Mouse (Mus musculus) ES-E14 (cell line): Measurements from ENCODE around the gene Invs. TPM values are rescaled to one million over a fixed set of nuclear protein-coding genes. Genes with fewer than 3 reads are reported as not detected.
A peak's percentile ranks its signal among the peaks of the same experiment; 100 is the strongest.

Experiments
- DNase-seq: peaks from one replicate; pipeline ENCODE4 v3.0.0-alpha.2; 2013; ENCODE audit warnings: low read depth, low spot score
- H3K27ac ChIP-seq: 2 replicates; pipeline ENCODE4 v1.5.1; 2012; ENCODE audit warnings: low read depth, mild to moderate bottlenecking, low read length, moderate library complexity, mixed read lengths; ENCODE audit not compliant: poor library complexity, insufficient read depth, severe bottlenecking
- H3K36me3 ChIP-seq: 2 replicates; pipeline ENCODE4 v1.6.1; 2012; ENCODE audit warnings: mild to moderate bottlenecking, low read length, moderate library complexity, mixed read lengths; ENCODE audit not compliant: control insufficient read depth, poor library complexity, insufficient read depth, severe bottlenecking
- H3K4me1 ChIP-seq, 2 experiments: fragments of 150-350 bp in 1 of 2; sonication (generic) in 1 of 2; 2 replicates each; pipeline ENCODE4 v1.6.1; 2012; ENCODE audit warnings: low read length in 2 of 2, mild to moderate bottlenecking in 1 of 2, mixed read lengths in 1 of 2; ENCODE audit not compliant: control insufficient read depth in 2 of 2, insufficient read depth in 2 of 2, poor library complexity in 1 of 2
- H3K4me3 ChIP-seq, 2 experiments: fragments of 150-350 bp in 1 of 2; sonication (generic) in 1 of 2; 2 replicates each; pipeline ENCODE4 v1.5.1; 2012; ENCODE audit warnings: low read length in 2 of 2, low read depth in 1 of 2, mild to moderate bottlenecking in 1 of 2, mixed read lengths in 1 of 2; ENCODE audit not compliant: insufficient read depth in 1 of 2, poor library complexity in 1 of 2, severe bottlenecking in 1 of 2
- H3K9ac ChIP-seq: 2 replicates; pipeline ENCODE4 v1.6.1; 2012; ENCODE audit warnings: low read depth, mild to moderate bottlenecking, low read length, mixed read lengths; ENCODE audit not compliant: poor library complexity, insufficient read depth, severe bottlenecking
- H3K9me3 ChIP-seq: fragments of 150-350 bp; sonication (generic); 2 replicates; pipeline ENCODE4 v1.6.1; 2012; ENCODE audit warnings: low read depth, mild to moderate bottlenecking, low read length; ENCODE audit not compliant: control insufficient read depth, insufficient read depth
- CHD2 ChIP-seq: IDR thresholded peaks from 2 replicates; pipeline ENCODE4 v1.6.1; 2014; ENCODE audit warnings: mild to moderate bottlenecking, low read depth, low read length, inconsistent platforms
- HCFC1 ChIP-seq: IDR thresholded peaks from 2 replicates; pipeline ENCODE4 v1.6.1; 2012; ENCODE audit warnings: low read length, inconsistent platforms, borderline replicate concordance; ENCODE audit not compliant: insufficient read depth
- MAFK ChIP-seq: IDR thresholded peaks from 2 replicates; pipeline ENCODE4 v1.6.1; 2014; ENCODE audit warnings: mild to moderate bottlenecking, low read depth, low read length, inconsistent platforms; ENCODE audit not compliant: insufficient read depth
- ZC3H11A ChIP-seq: IDR thresholded peaks from 2 replicates; pipeline ENCODE4 v1.6.1; 2012; ENCODE audit warnings: low read depth, mild to moderate bottlenecking, inconsistent platforms, low read length, borderline replicate concordance
- ZNF384 ChIP-seq: IDR thresholded peaks from 2 replicates; pipeline ENCODE4 v1.6.1; 2012; ENCODE audit warnings: low read depth, low read length, inconsistent platforms
- in situ Hi-C, 2 experiments: fragments of 600-800 bp; cut with MboI; formaldehyde crosslinking; loops; one replicate each; pipeline ENCODE4 v1.15.1; 2025; ENCODE audit warnings: low sequenced_read_pairs in 2 of 2, inconsistent platforms in 1 of 2; ENCODE audit not compliant: unreplicated experiment in 2 of 2
- total RNA-seq: library from RNA; depleted of rRNA; stranded (reverse); fragments of 300-350 nt; gene quantifications from 2 replicates; pipeline ENCODE4 v1.2.3, GENCODE M21; 2012

Invs gene
- total RNA-seq, 1 experiment, result 3.6 TPM

DNA sequence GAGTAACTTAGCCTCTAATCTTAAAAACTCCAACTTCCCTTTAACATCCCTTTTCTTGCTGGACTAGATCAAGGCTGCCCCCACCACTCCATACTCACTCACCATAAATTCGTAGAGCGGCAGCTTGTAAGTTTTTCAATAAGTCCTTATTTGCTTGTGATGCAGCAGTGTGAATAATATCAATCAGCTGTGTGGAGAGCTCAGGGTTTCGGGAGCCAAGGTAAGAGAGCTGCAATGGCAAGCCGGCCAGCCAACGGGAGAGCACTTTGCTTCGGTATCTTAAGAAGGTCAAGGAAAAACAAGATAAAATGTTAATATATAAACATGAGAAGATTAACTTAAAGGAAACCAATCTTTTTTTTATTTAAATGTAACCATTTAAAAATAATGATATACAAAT lies 178.9 kb downstream of the Invs start:
- no peak for DNase-seq
- H3K4me3 ChIP-seq, result no peak overlapping the region

DNA sequence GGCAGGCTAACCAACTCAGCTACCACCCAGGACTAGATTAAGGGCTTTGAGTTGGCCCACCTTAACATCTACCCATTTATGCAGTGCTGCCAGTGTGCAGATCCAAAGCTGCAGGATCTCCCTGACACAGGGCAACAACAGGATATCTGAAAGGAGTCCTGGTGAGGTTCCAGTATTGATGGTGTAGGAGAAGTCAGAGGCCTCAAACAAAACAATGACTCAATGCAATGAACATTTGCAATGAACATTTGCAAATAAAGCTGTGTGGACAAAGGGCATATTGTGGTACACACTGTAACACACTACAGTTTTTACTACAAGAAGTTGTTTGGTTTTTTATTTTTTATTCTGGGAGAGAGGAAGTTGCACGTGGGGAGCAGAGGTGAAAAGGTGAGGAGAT lies 181.5 kb downstream of the Invs start:
- in situ Hi-C loops, result loop anchor here (25.0 kb wide), 2 partner anchors 101 to 1176 kb away; partner anchors contain the start of gene Rnf20 (in 1 of the 2)
- Histone ChIP-seq H3K27ac (no peak overlapping the region), H3K4me1 (no peaks in the 10 kb centered on the region), H3K9me3 (no peaks in the 10 kb centered on the region), H3K9ac (no peak overlapping the region), H3K36me3 (peaks cover 15% of the 10 kb centered on the region), H3K4me3 (no peak overlapping the region)
- no peak for DNase-seq
- TF ChIP-seq HCFC1 (no peak), CHD2 (no peak), ZNF384 (no peak), MAFK (no peak), ZC3H11A (no peak)

More for the DNA sequence above, 178.9 kb downstream of the Invs start:
- TF ChIP-seq HCFC1 (no peak), ZC3H11A (no peak), ZNF384 (no peak), MAFK (no peak)
- Histone ChIP-seq H3K27ac (no peak overlapping the region), H3K4me1 (no peaks in the 10 kb centered on the region), H3K9ac (no peak overlapping the region), H3K9me3 (no peaks in the 10 kb centered on the region), H3K36me3 (peaks cover 17% of the 10 kb centered on the region)
- in situ Hi-C loops, result loop anchor here (25.0 kb wide), 2 partner anchors 104 to 1179 kb away; partner anchors contain the start of gene Rnf20 (in 1 of the 2)

DNA sequence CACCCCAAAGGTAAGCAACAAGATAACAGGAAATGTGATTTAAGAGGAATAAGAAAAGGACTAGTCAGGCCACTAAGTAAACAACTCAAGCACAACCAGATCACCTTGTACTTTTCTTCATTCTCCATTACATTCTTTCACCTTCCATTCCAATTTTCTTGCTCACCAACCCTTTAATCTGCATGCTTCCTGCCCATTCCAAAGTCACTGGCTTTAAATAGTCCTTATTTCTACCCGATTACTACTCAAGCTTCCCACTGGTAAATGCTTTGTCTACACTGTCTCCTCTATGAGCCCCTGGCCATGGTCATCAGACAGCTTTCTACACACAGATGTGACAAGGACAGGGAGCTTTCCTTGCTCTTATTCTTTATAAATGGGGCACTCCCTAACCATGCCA lies 191.4 kb downstream of the Invs start:
- in situ Hi-C loops, result loop anchor here (25.0 kb wide), 2 partner anchors 91 to 1166 kb away; partner anchors contain the start of gene Rnf20 (in 1 of the 2)
- Histone ChIP-seq H3K27ac (no peak overlapping the region), H3K9ac (peak overlapping the region; percentile 47; the same call in 1 of the 2 replicates), H3K4me1 (peaks cover 2 to 3% of the 10 kb centered on the region in 2 experiments; a peak in 3 of 4 replicates), H3K9me3 (no peaks in the 10 kb centered on the region), H3K4me3 (peak overlapping the region; percentile 14 to 40; a peak in 1 of 4 replicates), H3K36me3 (peaks cover 8% of the 10 kb centered on the region)
- TF ChIP-seq MAFK (no peak), ZC3H11A (no peak), ZNF384 (no peak), HCFC1 (no peak)
- DNase-seq, result no peak

DNA sequence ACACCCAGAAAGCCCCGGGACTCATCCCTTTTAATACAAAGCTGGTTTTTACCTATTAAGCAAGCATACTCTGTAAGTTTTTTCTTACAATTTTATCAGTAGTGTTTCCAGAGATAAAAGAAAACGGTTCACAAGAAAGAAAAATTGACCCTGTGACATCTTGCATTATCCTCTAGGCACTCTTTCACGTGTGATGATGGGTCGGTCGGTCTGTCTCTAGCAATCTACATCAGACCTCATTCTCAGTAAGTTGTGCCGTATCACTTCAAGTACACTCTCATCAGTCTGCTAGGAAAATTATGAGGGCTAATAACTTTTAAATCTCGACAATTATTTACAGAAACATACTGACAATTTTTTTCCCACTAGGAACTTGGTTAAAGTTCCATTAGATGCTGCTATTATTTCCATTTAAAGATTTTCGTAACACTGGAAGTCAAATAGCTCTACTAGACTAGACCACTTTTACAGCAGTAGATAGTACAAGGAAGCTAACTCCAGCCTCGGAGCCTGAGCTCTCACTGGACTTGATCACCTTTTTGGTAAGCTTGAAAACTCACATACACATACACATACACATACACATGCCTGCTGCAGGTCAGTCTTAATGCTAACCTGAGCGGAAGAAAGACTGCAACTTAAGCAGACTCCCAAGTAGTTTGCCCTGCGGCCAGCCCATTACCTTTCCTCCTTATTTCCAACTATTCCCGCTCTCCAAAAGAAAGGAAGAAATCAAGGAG lies 192.7 kb downstream of the Invs start:
- in situ Hi-C loops, result loop anchor here (25.0 kb wide), 2 partner anchors 90 to 1165 kb away; partner anchors contain the start of gene Rnf20 (in 1 of the 2)
- peaks cover 2% of the 10 kb centered on the region for H3K36me3 ChIP-seq
- no peaks in the 10 kb centered on the region for H3K9me3 ChIP-seq
- no peak overlapping the region for H3K27ac ChIP-seq
- H3K9ac ChIP-seq, result peak overlapping the region; percentile 97
- TF ChIP-seq MAFK, result no peak
- no peak for TF ChIP-seq HCFC1
- no peak for TF ChIP-seq ZC3H11A
- no peak for TF ChIP-seq CHD2
- TF ChIP-seq ZNF384, result no peak
- peaks cover 2 to 3% of the 10 kb centered on the region in 2 experiments; a peak in 3 of 4 replicates for H3K4me1 ChIP-seq
- peak overlapping the region; percentile 90 to 96 for H3K4me3 ChIP-seq
- DNase-seq, result no peak
